Mouse (Mus musculus): Measurements from ENCODE around the gene Rab29. TPM values are rescaled to one million over a fixed set of nuclear protein-coding genes. Genes with fewer than 3 reads are reported as not detected.

Gene Rab29
- polyA plus RNA-seq, 1 experiment from 2014 or later: 21.1 TPM

GRCm38 (mm10) chr1:131843758-131844157 is 23.3 kb upstream of the Rab29 start:
- Histone ChIP-seq H3K9me3 (replicated peaks; ENCODE audit: control insufficient read depth, low read length) (no peaks in the 10 kb centered on the region), H3K4me3 (ENCODE audit: low read length) (no peak overlapping the region), H3K9ac (ENCODE audit: low read length) (no peak overlapping the region), H3K4me1 (ENCODE audit: control insufficient read depth, insufficient read depth, low read length) (0 out of 2 replicates have a peak, but pooled peaks cover 3% of the 10 kb centered on the region), H3K36me3 (ENCODE audit: control insufficient read depth, insufficient read depth) (peaks cover 32% of the 10 kb centered on the region), H3K27ac (ENCODE audit: low read length) (no peak overlapping the region), H3K4me2 (ENCODE audit: low read depth, low read length) (no peak overlapping the region), H3K27me3 (ENCODE audit: control insufficient read depth, insufficient read depth, low read length) (no peaks in the 10 kb centered on the region)
- WGBS: 91% methylated on average over 10 of the region's 10 CpGs
- no peak for ATAC-seq (replicated peaks; ENCODE audit: extremely low read depth, insufficient read depth, low FRiP score)

GRCm38 (mm10) chr1:131844883-131845282 is 22.1 kb upstream of the Rab29 start:
- 81% methylated on average over 8 of the region's 8 CpGs for WGBS
- peaks cover 32% of the 10 kb centered on the region for H3K36me3 ChIP-seq (ENCODE audit: control insufficient read depth, insufficient read depth)
- 0 out of 2 replicates have a peak, but pooled peaks cover 3% of the 10 kb centered on the region for H3K4me1 ChIP-seq (ENCODE audit: control insufficient read depth, insufficient read depth, low read length)
- H3K27ac ChIP-seq (ENCODE audit: low read length): no peak overlapping the region
- H3K9ac ChIP-seq (ENCODE audit: low read length): no peak overlapping the region
- H3K9me3 ChIP-seq (replicated peaks; ENCODE audit: control insufficient read depth, low read length): no peaks in the 10 kb centered on the region
- H3K27me3 ChIP-seq (ENCODE audit: control insufficient read depth, insufficient read depth, low read length): no peaks in the 10 kb centered on the region
- no peak overlapping the region for H3K4me2 ChIP-seq (ENCODE audit: low read depth, low read length)
- H3K4me3 ChIP-seq (ENCODE audit: low read length): no peak overlapping the region
- ATAC-seq (replicated peaks; ENCODE audit: extremely low read depth, insufficient read depth, low FRiP score): no peak

GRCm38 (mm10) chr1:131846255-131846654 is 20.8 kb upstream of the Rab29 start:
- 78% methylated on average over 5 of the region's 5 CpGs for WGBS
- Histone ChIP-seq H3K27me3 (ENCODE audit: control insufficient read depth, insufficient read depth, low read length) (no peaks in the 10 kb centered on the region), H3K9ac (ENCODE audit: low read length) (no peak overlapping the region), H3K4me2 (ENCODE audit: low read depth, low read length) (no peak overlapping the region), H3K4me1 (ENCODE audit: control insufficient read depth, insufficient read depth, low read length) (0 out of 2 replicates have a peak, but pooled peaks cover 3% of the 10 kb centered on the region), H3K27ac (ENCODE audit: low read length) (no peak overlapping the region), H3K9me3 (replicated peaks; ENCODE audit: control insufficient read depth, low read length) (no peaks in the 10 kb centered on the region), H3K4me3 (ENCODE audit: low read length) (no peak overlapping the region), H3K36me3 (ENCODE audit: control insufficient read depth, insufficient read depth) (peaks cover 23% of the 10 kb centered on the region)
- ATAC-seq (replicated peaks; ENCODE audit: extremely low read depth, insufficient read depth, low FRiP score): no peak

- ATAC-seq (replicated peaks; ENCODE audit: extremely low read depth, insufficient read depth, low FRiP score): no peak
Observed at GRCm38 (mm10) chr1:131861811-131862210, 5.2 kb upstream of the Rab29 start.

GRCm38 (mm10) chr1:131865596-131865995 is 1.4 kb upstream of the Rab29 start:
- no peaks in the 10 kb centered on the region for H3K36me3 ChIP-seq (ENCODE audit: control insufficient read depth, insufficient read depth)
- H3K9me3 ChIP-seq (replicated peaks; ENCODE audit: control insufficient read depth, low read length): no peaks in the 10 kb centered on the region
- no peak for ATAC-seq (replicated peaks; ENCODE audit: extremely low read depth, insufficient read depth, low FRiP score)
- H3K27me3 ChIP-seq (ENCODE audit: control insufficient read depth, insufficient read depth, low read length): no peaks in the 10 kb centered on the region
- WGBS: 87% methylated on average over 5 of the region's 5 CpGs
- no peak overlapping the region for H3K9ac ChIP-seq (ENCODE audit: low read length)
- no peak overlapping the region for H3K4me3 ChIP-seq (ENCODE audit: low read length)
- no peak overlapping the region for H3K27ac ChIP-seq (ENCODE audit: low read length)
- H3K4me1 ChIP-seq (ENCODE audit: control insufficient read depth, insufficient read depth, low read length): no peaks in the 10 kb centered on the region
- no peak overlapping the region for H3K4me2 ChIP-seq (ENCODE audit: low read depth, low read length)

More at GRCm38 (mm10) chr1:131861811-131862210, 5.2 kb upstream of the Rab29 start:
- H3K36me3 ChIP-seq (ENCODE audit: control insufficient read depth, insufficient read depth): no peaks in the 10 kb centered on the region
- no peak overlapping the region for H3K4me2 ChIP-seq (ENCODE audit: low read depth, low read length)
- H3K9me3 ChIP-seq (replicated peaks; ENCODE audit: control insufficient read depth, low read length): no peaks in the 10 kb centered on the region
- 72% methylated on average over 4 of the region's 4 CpGs for WGBS
- H3K9ac ChIP-seq (ENCODE audit: low read length): no peak overlapping the region
- H3K4me3 ChIP-seq (ENCODE audit: low read length): no peak overlapping the region
- no peaks in the 10 kb centered on the region for H3K27me3 ChIP-seq (ENCODE audit: control insufficient read depth, insufficient read depth, low read length)
- H3K4me1 ChIP-seq (ENCODE audit: control insufficient read depth, insufficient read depth, low read length): no peaks in the 10 kb centered on the region
- no peak overlapping the region for H3K27ac ChIP-seq (ENCODE audit: low read length)

GRCm38 (mm10) chr1:131866304-131866999 is 572 bp upstream of the Rab29 start:
- Histone ChIP-seq H3K9me3 (replicated peaks; ENCODE audit: control insufficient read depth, low read length) (no peaks in the 10 kb centered on the region), H3K9ac (ENCODE audit: low read length) (no peak overlapping the region), H3K36me3 (ENCODE audit: control insufficient read depth, insufficient read depth) (no peaks in the 10 kb centered on the region), H3K27ac (ENCODE audit: low read length) (no peak overlapping the region), H3K4me3 (ENCODE audit: low read length) (peak overlapping the region; percentile 76; the same call in 1 of the 2 replicates), H3K4me2 (ENCODE audit: low read depth, low read length) (peak overlapping the region; percentile 11; the same call in 1 of the 2 replicates), H3K27me3 (ENCODE audit: control insufficient read depth, insufficient read depth, low read length) (no peaks in the 10 kb centered on the region), H3K4me1 (ENCODE audit: control insufficient read depth, insufficient read depth, low read length) (no peaks in the 10 kb centered on the region)
- no peak for ATAC-seq (replicated peaks; ENCODE audit: extremely low read depth, insufficient read depth, low FRiP score)
- WGBS: 70% methylated on average over 6 of the region's 6 CpGs

GRCm38 (mm10) chr1:131867946-131868290 is 894 bp downstream of the Rab29 start:
- 14% methylated on average over 10 of the region's 10 CpGs for WGBS
- H3K27ac ChIP-seq (ENCODE audit: low read length): no peak overlapping the region

GRCm38 (mm10) chr1:131869561-131869960 is 2.5 kb downstream of the Rab29 start:
- H3K9me3 ChIP-seq (replicated peaks; ENCODE audit: control insufficient read depth, low read length): no peaks in the 10 kb centered on the region
- WGBS: 85% methylated on average over 2 of the region's 2 CpGs
- H3K4me1 ChIP-seq (ENCODE audit: control insufficient read depth, insufficient read depth, low read length): no peaks in the 10 kb centered on the region
- H3K9ac ChIP-seq (ENCODE audit: low read length): no peak overlapping the region
- H3K4me2 ChIP-seq (ENCODE audit: low read depth, low read length): no peak overlapping the region
- no peak overlapping the region for H3K27ac ChIP-seq (ENCODE audit: low read length)
- no peak overlapping the region for H3K4me3 ChIP-seq (ENCODE audit: low read length)
- H3K27me3 ChIP-seq (ENCODE audit: control insufficient read depth, insufficient read depth, low read length): no peaks in the 10 kb centered on the region
- no peak for ATAC-seq (replicated peaks; ENCODE audit: extremely low read depth, insufficient read depth, low FRiP score)
- H3K36me3 ChIP-seq (ENCODE audit: control insufficient read depth, insufficient read depth): no peaks in the 10 kb centered on the region; the same call in 1 of the 2 replicates

More at GRCm38 (mm10) chr1:131867946-131868290, 894 bp downstream of the Rab29 start:
- Histone ChIP-seq H3K4me1 (ENCODE audit: control insufficient read depth, insufficient read depth, low read length) (no peaks in the 10 kb centered on the region), H3K27me3 (ENCODE audit: control insufficient read depth, insufficient read depth, low read length) (no peaks in the 10 kb centered on the region), H3K9ac (ENCODE audit: low read length) (peak overlapping the region; percentile 68), H3K4me3 (ENCODE audit: low read length) (peak overlapping the region; percentile 76), H3K4me2 (ENCODE audit: low read depth, low read length) (peak overlapping the region; percentile 69), H3K36me3 (ENCODE audit: control insufficient read depth, insufficient read depth) (no peaks in the 10 kb centered on the region), H3K9me3 (replicated peaks; ENCODE audit: control insufficient read depth, low read length) (no peaks in the 10 kb centered on the region)
- no peak for ATAC-seq (replicated peaks; ENCODE audit: extremely low read depth, insufficient read depth, low FRiP score)

- no peak overlapping the region for H3K4me3 ChIP-seq (ENCODE audit: low read length)
- WGBS: 68% methylated on average over 1 of the region's 1 CpGs
- no peaks in the 10 kb centered on the region for H3K27me3 ChIP-seq (ENCODE audit: control insufficient read depth, insufficient read depth, low read length)
- H3K9ac ChIP-seq (ENCODE audit: low read length): no peak overlapping the region
- no peak overlapping the region for H3K27ac ChIP-seq (ENCODE audit: low read length)
- no peaks in the 10 kb centered on the region for H3K9me3 ChIP-seq (replicated peaks; ENCODE audit: control insufficient read depth, low read length)
- H3K4me2 ChIP-seq (ENCODE audit: low read depth, low read length): no peak overlapping the region
- no peaks in the 10 kb centered on the region; the same call in 1 of the 2 replicates for H3K36me3 ChIP-seq (ENCODE audit: control insufficient read depth, insufficient read depth)
- no peak for ATAC-seq (replicated peaks; ENCODE audit: extremely low read depth, insufficient read depth, low FRiP score)
- H3K4me1 ChIP-seq (ENCODE audit: control insufficient read depth, insufficient read depth, low read length): no peaks in the 10 kb centered on the region
Observed at GRCm38 (mm10) chr1:131872856-131873255, 5.8 kb downstream of the Rab29 start.
